Mouse (Mus musculus): ENCODE measurements around the gene Htra2.

- TF ChIP-seq EP300 (IDR thresholded peaks at IDR 0.05; ENCODE audit: insufficient read depth, low read depth, low read length) (no peak), POLR2A (IDR thresholded peaks at IDR 0.05; ENCODE audit: insufficient read depth, low read length) (no peak)
Observed at GRCm38 (mm10) chr6:83024421-83024820, 30.7 kb downstream of the Htra2 start.
